Mouse (Mus musculus) liver, embryonic 14.5 days (tissue): ENCODE results near the gene Hs3st2. TPM values are rescaled to one million over a fixed set of nuclear protein-coding genes. Genes with fewer than 3 reads are reported as not detected.
"Not testable (repeated sequence)": the region's sequence is repeated elsewhere in the genome, so short reads cannot be mapped to it uniquely, and the experiment has no call there.

Source experiments
- ATAC-seq: fragments of 200-750 bp; cut with Nextera tagmentation; 2 replicates; pipeline ENCODE4 v1.8.0; 2017; ENCODE audit warnings: moderate number of reproducible peaks, mild to moderate bottlenecking, moderate library complexity; ENCODE audit not compliant: insufficient read depth
- DNase-seq, 3 experiments: peaks; one replicate each; pipeline ENCODE4 v3.0.0-alpha.2; 2012 to 2013; ENCODE audit warnings: low read depth in 3 of 3, low spot score in 3 of 3
- H3K27ac ChIP-seq: fragments of 300-500 bp; sonication (generic); 2 replicates; pipeline ENCODE4 v1.5.1; 2014; ENCODE audit warnings: moderate library complexity, mild to moderate bottlenecking, control low read depth, inconsistent platforms
- H3K27me3 ChIP-seq: fragments of 300-500 bp; sonication (generic); 2 replicates; pipeline ENCODE4 v1.6.1; 2014; ENCODE audit warnings: mild to moderate bottlenecking, low read length, moderate library complexity; ENCODE audit not compliant: control insufficient read depth, insufficient read depth
- H3K36me3 ChIP-seq: fragments of 300-500 bp; sonication (generic); replicated peaks from 2 replicates; pipeline ENCODE4 v1.6.1; 2014; ENCODE audit warnings: low read depth; ENCODE audit not compliant: control insufficient read depth, insufficient read depth
- H3K4me1 ChIP-seq, 2 experiments: fragments of 200-500 bp in 1 of 2; fragments of 300-500 bp in 1 of 2; sonication (generic) in 1 of 2; replicated peaks; 2 replicates each; pipeline ENCODE4 v1.6.1; 2012 to 2014; ENCODE audit warnings: antibody characterized with exemption in 1 of 2, inconsistent platforms in 1 of 2, low read length in 1 of 2; ENCODE audit not compliant: control insufficient read depth in 2 of 2, insufficient read depth in 2 of 2
- H3K4me2 ChIP-seq: fragments of 300-500 bp; sonication (generic); 2 replicates; pipeline ENCODE4 v1.6.1; 2014; ENCODE audit warnings: low read depth, mild to moderate bottlenecking, control low read depth, moderate library complexity
- H3K4me3 ChIP-seq, 2 experiments: fragments of 200-500 bp in 1 of 2; fragments of 300-500 bp in 1 of 2; sonication (generic) in 1 of 2; 2 replicates each; pipeline ENCODE4 v1.5.1; 2012 to 2014; ENCODE audit warnings: low read depth in 2 of 2, low read length in 2 of 2, mild to moderate bottlenecking in 2 of 2, control low read depth in 1 of 2, inconsistent platforms in 1 of 2, moderate library complexity in 1 of 2; ENCODE audit not compliant: insufficient read depth in 1 of 2
- H3K9ac ChIP-seq: fragments of 300-500 bp; sonication (generic); replicated peaks from 2 replicates; pipeline ENCODE4 v1.6.1; 2014; ENCODE audit warnings: mild to moderate bottlenecking, control low read depth, moderate library complexity
- H3K9me3 ChIP-seq: fragments of 300-500 bp; sonication (generic); 2 replicates; pipeline ENCODE4 v1.6.1; 2016; ENCODE audit warnings: low read length, mixed read lengths; ENCODE audit not compliant: control insufficient read depth
- CTCF ChIP-seq: IDR thresholded peaks from 2 replicates; pipeline ENCODE4 v1.5.1; 2016; ENCODE audit warnings: antibody characterized with exemption, low read depth, control low read depth
- EP300 ChIP-seq: IDR thresholded peaks from 2 replicates; pipeline ENCODE4 v1.6.1; 2016; ENCODE audit warnings: antibody characterized with exemption, low read depth
- WGBS: fragments of 180-500 bp; shearing (Covaris S2); extraction: QIAGEN DNeasy Blood & Tissue Kit; methylation state at CpG from one replicate; pipeline ENCODE4 v1.1.7; 2014; ENCODE audit not compliant: insufficient replicate concordance; 5-methylcytosine and 5-hydroxymethylcytosine counted together
- polyA plus RNA-seq, 2 experiments: library from polyadenylated mRNA; depleted of rRNA in 1 of 2; stranded (reverse) in 1 of 2; unstranded in 1 of 2; fragments of >200 nt; fragmentation: Nextera tagmentation in 1 of 2; extraction: Ambion mirVana in 1 of 2; gene quantifications; 2 replicates each; pipeline versions ENCODE4 v1.2.1 to v1.2.3; 2012 to 2014

Gene Hs3st2
- 0.01 TPM in 1 of 2 replicates, not detected in the other for polyA plus RNA-seq (2012; rRNA removed)
- polyA plus RNA-seq (2014; fragmentation: Nextera tagmentation; extraction: Ambion mirVana) = not detected in 2 replicates

GRCm38 (mm10) chr7:121391225-121391983 lies at the start of gene Hs3st2:
Gene Hs3st2 (plus strand): TSS chr7:121391859.
- peaks cover 25% of the 10 kb centered on the region for H3K27me3 ChIP-seq
- no peak within 1 kb of the TSS for H3K9ac ChIP-seq
- H3K4me2 ChIP-seq = no peak within 1 kb of the TSS
- H3K4me1 ChIP-seq = no peaks in the 10 kb centered on the region
- DNase-seq (peak in 2 of 3 experiments; percentile 1 to 3), ATAC-seq (no peak)
- 8% methylated on average over 21 of the region's 22 CpGs for WGBS
- no peak within 1 kb of the TSS for H3K4me3 ChIP-seq
- TF ChIP-seq CTCF (peak; percentile 64), EP300 (no peak)
- H3K27ac ChIP-seq = no peak within 1 kb of the TSS
- H3K36me3 ChIP-seq = no peaks in the 10 kb centered on the region
- H3K9me3 ChIP-seq = no peaks in the 10 kb centered on the region

- Histone ChIP-seq H3K4me2 (no peak overlapping the region), H3K27me3 (no peaks in the 10 kb centered on the region), H3K27ac (no peak overlapping the region), H3K36me3 (no peaks in the 10 kb centered on the region), H3K9ac (no peak overlapping the region), H3K4me3 (no peak overlapping the region), H3K4me1 (no peaks in the 10 kb centered on the region), H3K9me3 (no peaks in the 10 kb centered on the region)
- DNase-seq (no peak), ATAC-seq (no peak)
- TF ChIP-seq EP300 = no peak
- TF ChIP-seq CTCF = no peak
- WGBS = 47% methylated on average over 3 of the region's 3 CpGs
These were observed 43.2 kb upstream of the Hs3st2 start for GRCm38 (mm10) chr7:121348284-121348963.

GRCm38 (mm10) chr7:121351688-121352087 lies 40.0 kb upstream of the Hs3st2 start:
- no peaks in the 10 kb centered on the region for H3K9me3 ChIP-seq
- no peak for DNase-seq
- H3K27ac ChIP-seq = no peak overlapping the region
- 51% methylated on average over 2 of the region's 2 CpGs for WGBS
- no peaks in the 10 kb centered on the region for H3K36me3 ChIP-seq
- no peak overlapping the region for H3K4me2 ChIP-seq
- no peaks in the 10 kb centered on the region for H3K27me3 ChIP-seq
- H3K4me1 ChIP-seq = no peaks in the 10 kb centered on the region
- no peak overlapping the region for H3K9ac ChIP-seq
- ATAC-seq = no peak
- no peak for TF ChIP-seq CTCF
- H3K4me3 ChIP-seq = no peak overlapping the region

- not testable (repeated sequence) for H3K27me3 ChIP-seq, H3K36me3 ChIP-seq, H3K4me3 ChIP-seq, DNase-seq, H3K9ac ChIP-seq, H3K27ac ChIP-seq, H3K4me1 ChIP-seq, ATAC-seq, H3K4me2 ChIP-seq, H3K9me3 ChIP-seq
- WGBS = 61% methylated on average over 6 of the region's 6 CpGs
These were observed 30.2 kb upstream of the Hs3st2 start for GRCm38 (mm10) chr7:121361448-121361847.

- Histone ChIP-seq H3K9me3 (no peaks in the 10 kb centered on the region), H3K4me1 (no peaks in the 10 kb centered on the region), H3K4me2 (no peak overlapping the region), H3K9ac (no peak overlapping the region), H3K27ac (no peak overlapping the region), H3K27me3 (no peaks in the 10 kb centered on the region), H3K36me3 (no peaks in the 10 kb centered on the region), H3K4me3 (no peak overlapping the region)
- no peak for TF ChIP-seq EP300
- TF ChIP-seq CTCF = no peak
- DNase-seq = no peak
- WGBS = 45% methylated on average over 7 of the region's 7 CpGs
- no peak for ATAC-seq
These were observed 26.1 kb upstream of the Hs3st2 start for GRCm38 (mm10) chr7:121365584-121365983.
